Mouse (Mus musculus) stomach, postnatal 0 days (tissue): ENCODE measurements around the gene Nell2.

Experiments
- CTCF ChIP-seq: IDR thresholded peaks from 2 replicates; pipeline ENCODE4 v1.5.1; 2016; ENCODE audit warnings: antibody characterized with exemption, low read depth, mild to moderate bottlenecking, moderate library complexity
- EP300 ChIP-seq: optimal IDR thresholded peaks from 2 replicates; pipeline ENCODE3; 2016; ENCODE audit warnings: antibody characterized with exemption

GRCm38 (mm10) chr15:95542632-95543031 is 14.3 kb upstream of the Nell2 start:
- no peak for TF ChIP-seq CTCF
- TF ChIP-seq EP300 = no peak
